Mouse (Mus musculus) small intestine, adult 2 months (tissue): ENCODE data around the gene Bmp2k. TPM values are rescaled to one million over a fixed set of nuclear protein-coding genes. Genes with fewer than 3 reads are reported as not detected.
A peak's percentile ranks its signal among the peaks of the same experiment; 100 is the strongest.

ENCODE experiments used
- H3K27ac ChIP-seq: fragments of 200-500 bp; 2 replicates; pipeline ENCODE4 v1.5.1; 2012; ENCODE audit warnings: low read depth, low read length, control low read depth, inconsistent platforms; ENCODE audit not compliant: insufficient read depth
- H3K27me3 ChIP-seq: fragments of 200-500 bp; 2 replicates; pipeline ENCODE4 v1.6.1; 2012; ENCODE audit warnings: mild to moderate bottlenecking, moderate library complexity, low read length, inconsistent platforms; ENCODE audit not compliant: control insufficient read depth, insufficient read depth
- H3K36me3 ChIP-seq: fragments of 200-500 bp; 2 replicates; pipeline ENCODE4 v1.6.1; 2012; ENCODE audit warnings: mild to moderate bottlenecking, low read length, control low read depth, inconsistent platforms; ENCODE audit not compliant: control insufficient read depth, insufficient read depth
- H3K4me1 ChIP-seq: fragments of 200-500 bp; 2 replicates; pipeline ENCODE4 v1.6.1; 2012; ENCODE audit warnings: low read length, inconsistent platforms, mixed read lengths; ENCODE audit not compliant: control insufficient read depth, insufficient read depth, insufficient read length
- H3K4me3 ChIP-seq: fragments of 200-500 bp; 2 replicates; pipeline ENCODE4 v1.5.1; 2012; ENCODE audit warnings: low read depth, mild to moderate bottlenecking, control low read depth, inconsistent platforms, low read length, moderate library complexity
- CTCF ChIP-seq: fragments of 200-500 bp; IDR thresholded peaks from 2 replicates; pipeline ENCODE4 v1.5.1; 2012; ENCODE audit warnings: low read depth, mild to moderate bottlenecking, control low read depth, inconsistent platforms, low read length, moderate library complexity, mixed read lengths; ENCODE audit not compliant: insufficient replicate concordance, insufficient read length; ENCODE audit errors: extremely low read depth
- POLR2A ChIP-seq: fragments of 200-500 bp; IDR thresholded peaks from 2 replicates; pipeline ENCODE4 v1.6.1; 2012; ENCODE audit warnings: low read depth, mild to moderate bottlenecking, control low read depth, inconsistent platforms, low read length, moderate library complexity
- WGBS: fragments of 180-500 bp; shearing (Covaris S2); methylation state at CpG from one replicate; pipeline ENCODE4 v1.1.7; 2018; 5-methylcytosine and 5-hydroxymethylcytosine counted together
- polyA plus RNA-seq: library from polyadenylated mRNA; depleted of rRNA; stranded (reverse); fragments of >200 nt; gene quantifications from 2 replicates; pipeline ENCODE4 v1.2.3, GENCODE M21; 2012

The Bmp2k gene
- polyA plus RNA-seq, 1 experiment: 13.0 TPM

- 80% methylated on average over 7 of the region's 7 CpGs for WGBS
- Histone ChIP-seq H3K4me1 (no peaks in the 10 kb centered on the region), H3K27me3 (no peaks in the 10 kb centered on the region), H3K4me3 (no peak overlapping the region), H3K27ac (no peak overlapping the region), H3K36me3 (peaks cover 29% of the 10 kb centered on the region)
- TF ChIP-seq POLR2A: no peak
- TF ChIP-seq CTCF: no peak
Observed at GRCm38 (mm10) chr5:97077676-97078075, 80.2 kb downstream of the Bmp2k start.

GRCm38 (mm10) chr5:97078641-97079040 lies 81.2 kb downstream of the Bmp2k start:
- Histone ChIP-seq H3K27me3 (no peaks in the 10 kb centered on the region), H3K4me1 (no peaks in the 10 kb centered on the region), H3K27ac (no peak overlapping the region), H3K36me3 (peaks cover 32% of the 10 kb centered on the region), H3K4me3 (no peak overlapping the region)
- no peak for TF ChIP-seq CTCF
- TF ChIP-seq POLR2A: no peak
- 55% methylated on average over 5 of the region's 5 CpGs for WGBS

- no peak for TF ChIP-seq POLR2A
- no peak for TF ChIP-seq CTCF
- peaks cover 34% of the 10 kb centered on the region for H3K36me3 ChIP-seq
- WGBS: 80% methylated on average over 3 of the region's 3 CpGs
- no peaks in the 10 kb centered on the region for H3K4me1 ChIP-seq
- no peak overlapping the region for H3K27ac ChIP-seq
- no peaks in the 10 kb centered on the region for H3K27me3 ChIP-seq
- no peak overlapping the region for H3K4me3 ChIP-seq
Observed at GRCm38 (mm10) chr5:97081481-97081880, 84.0 kb downstream of the Bmp2k start.

- H3K27ac ChIP-seq: no peak overlapping the region
- TF ChIP-seq CTCF (no peak), POLR2A (no peak)
- 82% methylated on average over 6 of the region's 6 CpGs for WGBS
- peaks cover 45% of the 10 kb centered on the region for H3K36me3 ChIP-seq
- no peaks in the 10 kb centered on the region for H3K27me3 ChIP-seq
- no peak overlapping the region for H3K4me3 ChIP-seq
- no peaks in the 10 kb centered on the region; the same call in 1 of the 2 replicates for H3K4me1 ChIP-seq
Observed at GRCm38 (mm10) chr5:97083701-97084100, 86.2 kb downstream of the Bmp2k start.

- Histone ChIP-seq H3K27ac (no peak overlapping the region), H3K4me1 (no peaks in the 10 kb centered on the region; the same call in 1 of the 2 replicates), H3K27me3 (no peaks in the 10 kb centered on the region), H3K4me3 (no peak overlapping the region), H3K36me3 (peaks cover 47% of the 10 kb centered on the region)
- no peak for TF ChIP-seq POLR2A
- no peak for TF ChIP-seq CTCF
- 95% methylated on average over 4 of the region's 4 CpGs for WGBS
Observed at GRCm38 (mm10) chr5:97084541-97084940, 87.1 kb downstream of the Bmp2k start.

- WGBS: 93% methylated on average over 6 of the region's 6 CpGs
- Histone ChIP-seq H3K27ac (no peak overlapping the region), H3K4me3 (no peak overlapping the region), H3K27me3 (no peaks in the 10 kb centered on the region), H3K4me1 (no peaks in the 10 kb centered on the region; the same call in 1 of the 2 replicates), H3K36me3 (peaks cover 50% of the 10 kb centered on the region)
- TF ChIP-seq CTCF (no peak), POLR2A (no peak)
Observed at GRCm38 (mm10) chr5:97085071-97085470, 87.6 kb downstream of the Bmp2k start.

- H3K27me3 ChIP-seq: no peaks in the 10 kb centered on the region
- H3K27ac ChIP-seq: no peak overlapping the region
- TF ChIP-seq POLR2A (no peak), CTCF (no peak)
- H3K36me3 ChIP-seq: peaks cover 45% of the 10 kb centered on the region
- H3K4me3 ChIP-seq: peak overlapping the region; percentile 10; the same call in 1 of the 2 replicates
- 76% methylated on average over 24 of the region's 24 CpGs for WGBS
- H3K4me1 ChIP-seq: no peaks in the 10 kb centered on the region; the same call in 1 of the 2 replicates
Observed at GRCm38 (mm10) chr5:97087030-97087630, 89.6 kb downstream of the Bmp2k start.
